Mouse (Mus musculus) forebrain, embryonic 16.5 days (tissue): Measurements from ENCODE around the gene Hsd17b14. TPM values are rescaled to one million over a fixed set of nuclear protein-coding genes. Genes with fewer than 3 reads are reported as not detected.

Experiments used
- ATAC-seq: fragments of 200-750 bp; cut with Nextera tagmentation; 2 replicates; pipeline ENCODE4 v1.8.0; 2017; ENCODE audit warnings: mild to moderate bottlenecking, moderate library complexity
- H3K27ac ChIP-seq: fragments of 300-500 bp; sonication (generic); 2 replicates; pipeline ENCODE4 v1.5.1; 2014; ENCODE audit warnings: low read length, control low read depth
- H3K27me3 ChIP-seq: fragments of 300-500 bp; sonication (generic); replicated peaks from 2 replicates; pipeline ENCODE4 v1.6.1; 2014; ENCODE audit warnings: low read length; ENCODE audit not compliant: control insufficient read depth, insufficient read depth
- H3K36me3 ChIP-seq: fragments of 300-500 bp; sonication (generic); 2 replicates; pipeline ENCODE4 v1.6.1; 2014; ENCODE audit not compliant: control insufficient read depth, insufficient read depth
- H3K4me1 ChIP-seq: fragments of 300-500 bp; sonication (generic); replicated peaks from 2 replicates; pipeline ENCODE4 v1.6.1; 2014; ENCODE audit warnings: low read length; ENCODE audit not compliant: control insufficient read depth, insufficient read depth
- H3K4me2 ChIP-seq: fragments of 300-500 bp; sonication (generic); 2 replicates; pipeline ENCODE4 v1.6.1; 2014; ENCODE audit warnings: mild to moderate bottlenecking, low read length, control low read depth
- H3K4me3 ChIP-seq: fragments of 300-500 bp; sonication (generic); replicated peaks from 2 replicates; pipeline ENCODE4 v1.5.1; 2014; ENCODE audit warnings: mild to moderate bottlenecking, low read length, control low read depth
- H3K9ac ChIP-seq: fragments of 300-500 bp; sonication (generic); replicated peaks from 2 replicates; pipeline ENCODE4 v1.6.1; 2014; ENCODE audit warnings: low read depth, low read length, control low read depth
- H3K9me3 ChIP-seq: fragments of 300-500 bp; sonication (generic); 2 replicates; pipeline ENCODE4 v1.6.1; 2016; ENCODE audit warnings: low read length; ENCODE audit not compliant: control insufficient read depth
- WGBS: fragments of 180-500 bp; shearing (Covaris S2); extraction: QIAGEN DNeasy Blood & Tissue Kit; methylation state at CpG from one replicate; pipeline ENCODE4 v1.1.7; 2014; 5-methylcytosine and 5-hydroxymethylcytosine counted together
- polyA plus RNA-seq: library from polyadenylated mRNA; unstranded; fragments of >200 nt; fragmentation: Nextera tagmentation; extraction: Ambion mirVana; gene quantifications from 2 replicates; pipeline ENCODE4 v1.2.1, GENCODE M21; 2015

Gene Hsd17b14
- polyA plus RNA-seq, 1 experiment from 2014 or later = not detected

DNA sequence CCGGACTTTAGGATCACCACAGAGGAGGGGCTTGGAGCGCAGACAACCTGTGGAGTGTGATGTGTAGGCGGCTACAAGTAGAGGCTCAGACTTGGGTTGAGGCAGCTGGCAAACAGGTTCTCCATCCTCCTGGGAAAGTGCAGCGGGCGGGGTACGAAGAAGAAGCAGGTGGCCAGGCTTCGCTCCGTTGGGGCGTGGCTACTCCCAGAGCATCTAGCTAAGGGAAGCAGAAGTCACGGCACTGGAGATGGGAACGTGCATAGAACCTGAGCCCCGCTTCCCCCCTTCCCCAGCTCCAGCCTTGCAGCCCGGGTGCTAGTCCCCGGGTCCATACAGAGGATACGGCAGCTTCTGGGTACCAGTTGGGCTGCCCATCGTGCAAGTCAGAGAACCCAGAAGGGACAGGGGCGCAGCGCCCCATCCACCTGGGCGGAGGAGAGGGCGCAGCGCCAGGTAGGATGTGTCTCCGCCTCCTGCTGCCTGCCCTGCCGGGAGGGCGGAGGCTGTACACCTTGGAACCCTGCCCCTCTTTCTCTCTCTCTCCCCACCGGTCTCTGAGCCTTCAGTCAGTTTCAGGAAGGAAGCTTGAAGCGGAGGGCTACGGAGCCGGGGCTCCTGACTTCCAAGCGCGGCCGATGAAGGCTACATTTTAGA, 62.5 kb downstream of the Hsd17b14 start, which contains the start of gene Fut1:
Fut1 (plus strand) TSS at position 248 of the 654 bp plus-strand sequence.
- Histone ChIP-seq H3K9me3 (no peaks in the 10 kb centered on the region), H3K4me1 (peaks cover 3% of the 10 kb centered on the region; the same call in 1 of the 2 replicates), H3K27ac (no peak within 1 kb of the TSS), H3K4me3 (0 out of 2 replicates have a peak within 1 kb of the TSS, but pooled peaks have one; percentile 3), H3K9ac (0 out of 2 replicates have a peak within 1 kb of the TSS, but pooled peaks have one; percentile 1), H3K4me2 (peak within 1 kb of the TSS; percentile 26), H3K36me3 (no peaks in the 10 kb centered on the region), H3K27me3 (peaks cover 20% of the 10 kb centered on the region)
- no peak for ATAC-seq
- WGBS = 7% methylated on average over 28 of the region's 31 CpGs

Other genes with a start within 250 kb of the Hsd17b14 start
- gene Trpm4, start 221.1 kb upstream of the Hsd17b14 start, polyA plus RNA-seq = 8.2 and 10.1 TPM in 2 replicates
- gene Hrc, start 219.6 kb upstream of the Hsd17b14 start, polyA plus RNA-seq = 0.60 TPM in 1 of 2 replicates, not detected in the other
- gene Ppfia3, start 187.9 kb upstream of the Hsd17b14 start, polyA plus RNA-seq = 16.1 and 19.7 TPM in 2 replicates
- 6.1 and 18.5 TPM in 2 replicates for gene Lin7b, start 184.3 kb upstream of the Hsd17b14 start, polyA plus RNA-seq
- gene Snrnp70, start 159.2 kb upstream of the Hsd17b14 start, polyA plus RNA-seq = 206 and 215 TPM in 2 replicates
- not detected in 2 replicates for gene Kcna7, start 149.2 kb upstream of the Hsd17b14 start, polyA plus RNA-seq
- 0.10 TPM in 1 of 2 replicates, not detected in the other for gene Ntf5, start 141.2 kb upstream of the Hsd17b14 start, polyA plus RNA-seq
- gene Lhb, start 134.1 kb upstream of the Hsd17b14 start, polyA plus RNA-seq = 0.44 and 0.65 TPM in 2 replicates
- gene Gys1, start 120.0 kb upstream of the Hsd17b14 start, polyA plus RNA-seq = 19.9 and 21.6 TPM in 2 replicates
- 137 and 147 TPM in 2 replicates for gene Ruvbl2, start 116.8 kb upstream of the Hsd17b14 start, polyA plus RNA-seq
- gene Ftl1, start 95.0 kb upstream of the Hsd17b14 start, polyA plus RNA-seq = 5,701 and 5,899 TPM in 2 replicates
- 225 and 257 TPM in 2 replicates for gene Bax, start 88.0 kb upstream of the Hsd17b14 start, polyA plus RNA-seq
- 0.12 TPM in 1 of 2 replicates, not detected in the other for gene Tulp2, start 73.0 kb upstream of the Hsd17b14 start, polyA plus RNA-seq
- gene Gm45808, start 68.1 kb upstream of the Hsd17b14 start, polyA plus RNA-seq = not detected in 2 replicates
- gene Dhdh, start 66.1 kb upstream of the Hsd17b14 start, polyA plus RNA-seq = 2.2 and 3.0 TPM in 2 replicates
- 106 and 107 TPM in 2 replicates for gene Nucb1, start 44.5 kb upstream of the Hsd17b14 start, polyA plus RNA-seq
- gene Ppp1r15a, start 28.6 kb upstream of the Hsd17b14 start, polyA plus RNA-seq = 14.4 and 16.4 TPM in 2 replicates
- gene Plekha4, start 28.6 kb upstream of the Hsd17b14 start, polyA plus RNA-seq = 0.57 and 0.81 TPM in 2 replicates
- gene Bcat2, start 15.3 kb downstream of the Hsd17b14 start, polyA plus RNA-seq = 24.2 and 24.5 TPM in 2 replicates
- not detected in 2 replicates for gene Fgf21, start 60.6 kb downstream of the Hsd17b14 start, polyA plus RNA-seq
- gene Fut1, start 62.4 kb downstream of the Hsd17b14 start, polyA plus RNA-seq = not detected in 2 replicates
- gene Izumo1, start 66.9 kb downstream of the Hsd17b14 start, polyA plus RNA-seq = not detected in 2 replicates
- gene Rasip1, start 72.6 kb downstream of the Hsd17b14 start, polyA plus RNA-seq = 13.5 and 15.1 TPM in 2 replicates
- gene Mamstr, start 85.1 kb downstream of the Hsd17b14 start, polyA plus RNA-seq = 2.8 and 4.2 TPM in 2 replicates
- gene Fut2, start 111.5 kb downstream of the Hsd17b14 start, polyA plus RNA-seq = 0.10 and 0.21 TPM in 2 replicates
- 0.80 and 0.84 TPM in 2 replicates for gene Ntn5, start 129.1 kb downstream of the Hsd17b14 start, polyA plus RNA-seq
- gene Sec1, start 139.5 kb downstream of the Hsd17b14 start, polyA plus RNA-seq = 0.10 and 0.25 TPM in 2 replicates
- 40.1 and 64.4 TPM in 2 replicates for gene Car11, start 144.9 kb downstream of the Hsd17b14 start, polyA plus RNA-seq
- 4.1 and 4.3 TPM in 2 replicates for gene Dbp, start 150.2 kb downstream of the Hsd17b14 start, polyA plus RNA-seq
- 567 and 579 TPM in 2 replicates for gene Rpl18, start 160.6 kb downstream of the Hsd17b14 start, polyA plus RNA-seq
- 29.9 and 31.1 TPM in 2 replicates for gene Sphk2, start 163.1 kb downstream of the Hsd17b14 start, polyA plus RNA-seq
- gene Fam83e, start 166.3 kb downstream of the Hsd17b14 start, polyA plus RNA-seq = 0.60 and 1.1 TPM in 2 replicates
- not detected in 2 replicates for gene Spaca4, start 170.9 kb downstream of the Hsd17b14 start, polyA plus RNA-seq
- gene Lmtk3, start 228.8 kb downstream of the Hsd17b14 start, polyA plus RNA-seq = 18.9 and 26.4 TPM in 2 replicates
- gene Sult2b1, start 229.8 kb downstream of the Hsd17b14 start, polyA plus RNA-seq = 5.5 and 7.1 TPM in 2 replicates